Mouse (Mus musculus) lung, postnatal 0 days (tissue): ENCODE results near the gene Wfdc6b. TPM values are rescaled to one million over a fixed set of nuclear protein-coding genes. Genes with fewer than 3 reads are reported as not detected.

Experiments
- ATAC-seq: fragments of 200-750 bp; cut with Nextera tagmentation; 2 replicates; pipeline ENCODE4 v1.8.0; 2017; ENCODE audit warnings: moderate library complexity
- DNase-seq: peaks from one replicate; pipeline ENCODE4 v3.0.0-alpha.2; 2016; ENCODE audit warnings: low spot score
- H3K27ac ChIP-seq: fragments of 300-500 bp; sonication (generic); 2 replicates; pipeline ENCODE4 v1.5.1; 2014; ENCODE audit warnings: antibody characterized with exemption, mild to moderate bottlenecking, low read length, mixed read lengths
- H3K27me3 ChIP-seq: fragments of 300-500 bp; sonication (generic); replicated peaks from 2 replicates; pipeline ENCODE4 v1.6.1; 2014; ENCODE audit warnings: low read length, mixed read lengths; ENCODE audit not compliant: insufficient read depth
- H3K36me3 ChIP-seq: fragments of 300-500 bp; sonication (generic); 2 replicates; pipeline ENCODE4 v1.6.1; 2014; ENCODE audit warnings: low read length, mixed read lengths; ENCODE audit not compliant: insufficient read depth
- H3K4me1 ChIP-seq: fragments of 300-500 bp; sonication (generic); 2 replicates; pipeline ENCODE4 v1.6.1; 2014; ENCODE audit warnings: antibody characterized with exemption, low read depth, low read length, mixed read lengths; ENCODE audit not compliant: insufficient read depth
- H3K4me2 ChIP-seq: fragments of 300-500 bp; sonication (generic); replicated peaks from 2 replicates; pipeline ENCODE4 v1.6.1; 2014; ENCODE audit warnings: low read depth, mild to moderate bottlenecking, low read length, moderate library complexity, mixed read lengths
- H3K4me3 ChIP-seq: fragments of 300-500 bp; sonication (generic); 2 replicates; pipeline ENCODE4 v1.5.1; 2014; ENCODE audit warnings: low read depth, low read length
- H3K9ac ChIP-seq: fragments of 300-500 bp; sonication (generic); replicated peaks from 2 replicates; pipeline ENCODE4 v1.6.1; 2014; ENCODE audit warnings: low read depth, mild to moderate bottlenecking
- H3K9me3 ChIP-seq: fragments of 300-500 bp; sonication (generic); 2 replicates; pipeline ENCODE4 v1.6.1; 2016; ENCODE audit warnings: low read length, mixed read lengths
- CTCF ChIP-seq: IDR thresholded peaks from 2 replicates; pipeline ENCODE4 v1.5.1; 2016; ENCODE audit warnings: antibody characterized with exemption, mild to moderate bottlenecking
- EP300 ChIP-seq: IDR thresholded peaks from 2 replicates; pipeline ENCODE4 v1.6.1; 2016; ENCODE audit warnings: antibody characterized with exemption, mild to moderate bottlenecking, control low read depth
- WGBS: fragments of 180-500 bp; shearing (Covaris S2); extraction: QIAGEN DNeasy Blood & Tissue Kit; methylation state at CpG from one replicate; pipeline ENCODE4 v1.1.7; 2014; 5-methylcytosine and 5-hydroxymethylcytosine counted together
- polyA plus RNA-seq: library from polyadenylated mRNA; unstranded; fragments of >200 nt; fragmentation: Nextera tagmentation; extraction: Ambion mirVana; gene quantifications from 2 replicates; pipeline ENCODE4 v1.2.1, GENCODE M21; 2015

Gene Wfdc6b
- polyA plus RNA-seq, 1 experiment from 2014 or later, result 1.3 TPM

GRCm38 (mm10) chr2:164619050-164619449 is 5.7 kb downstream of the Wfdc6b start:
- DNase-seq (peak; percentile 15), ATAC-seq (peak; percentile 62)
- H3K4me2 ChIP-seq, result no peak overlapping the region
- H3K27me3 ChIP-seq, result no peaks in the 10 kb centered on the region
- H3K27ac ChIP-seq, result no peak overlapping the region
- H3K4me1 ChIP-seq, result no peaks in the 10 kb centered on the region
- H3K9me3 ChIP-seq, result no peaks in the 10 kb centered on the region
- no peaks in the 10 kb centered on the region for H3K36me3 ChIP-seq
- 46% methylated on average over 5 of the region's 5 CpGs for WGBS
- no peak overlapping the region for H3K4me3 ChIP-seq
- TF ChIP-seq CTCF (no peak), EP300 (no peak)
- no peak overlapping the region for H3K9ac ChIP-seq

- no peak overlapping the region for H3K4me3 ChIP-seq
- no peaks in the 10 kb centered on the region for H3K36me3 ChIP-seq
- H3K27ac ChIP-seq, result no peak overlapping the region
- 77% methylated on average over 4 of the region's 4 CpGs for WGBS
- no peaks in the 10 kb centered on the region for H3K4me1 ChIP-seq
- TF ChIP-seq EP300 (no peak), CTCF (0 out of 2 replicates have a peak, but pooled peaks have one; percentile 14)
- no peaks in the 10 kb centered on the region for H3K27me3 ChIP-seq
- no peaks in the 10 kb centered on the region for H3K9me3 ChIP-seq
- DNase-seq (no peak), ATAC-seq (no peak)
- no peak overlapping the region for H3K9ac ChIP-seq
- no peak overlapping the region for H3K4me2 ChIP-seq
Observed at GRCm38 (mm10) chr2:164621775-164622174, 8.5 kb downstream of the Wfdc6b start.

GRCm38 (mm10) chr2:164635266-164635665 is 21.9 kb downstream of the Wfdc6b start:
- H3K27ac ChIP-seq, result no peak overlapping the region
- no peak overlapping the region for H3K4me2 ChIP-seq
- no peaks in the 10 kb centered on the region for H3K36me3 ChIP-seq
- no peaks in the 10 kb centered on the region for H3K4me1 ChIP-seq
- H3K27me3 ChIP-seq, result no peaks in the 10 kb centered on the region
- no peak overlapping the region for H3K9ac ChIP-seq
- DNase-seq, result no peak
- WGBS, result 69% methylated on average over 9 of the region's 9 CpGs
- no peak overlapping the region for H3K4me3 ChIP-seq
- TF ChIP-seq CTCF (peak; percentile 43), EP300 (no peak)
- H3K9me3 ChIP-seq, result no peaks in the 10 kb centered on the region
- no peak for ATAC-seq

DNA sequence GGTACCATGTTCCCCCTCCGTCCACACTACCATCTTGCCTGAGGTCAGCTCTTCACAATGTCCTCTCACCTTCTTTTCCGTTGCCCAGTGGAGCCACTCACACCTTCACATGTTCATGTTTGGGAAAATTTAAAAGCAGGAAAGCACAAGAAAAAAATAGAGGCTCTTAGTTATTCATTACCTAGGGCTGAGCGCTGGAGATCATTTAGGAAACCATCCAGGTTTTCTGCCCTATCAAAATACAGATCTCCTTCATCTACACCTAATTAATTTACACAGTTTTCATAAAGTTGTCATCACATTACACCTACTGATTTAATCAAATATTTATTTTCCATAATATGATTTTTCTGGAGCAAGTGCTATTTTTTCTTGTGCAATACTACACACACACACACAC is 25.4 kb downstream of the Wfdc6b start, which contains the start of gene Wfdc16:
Gene Wfdc16 (minus strand): TSS at position 101 of the 400 bp plus-strand sequence.
- no peak for ATAC-seq
- WGBS, result 69% methylated on average over 3 of the region's 3 CpGs
- H3K27me3 ChIP-seq, result no peaks in the 10 kb centered on the region
- no peak within 1 kb of the TSS for H3K4me3 ChIP-seq
- TF ChIP-seq CTCF (no peak), EP300 (no peak)
- no peak within 1 kb of the TSS for H3K4me2 ChIP-seq
- no peaks in the 10 kb centered on the region for H3K4me1 ChIP-seq
- H3K9ac ChIP-seq, result no peak within 1 kb of the TSS
- no peaks in the 10 kb centered on the region for H3K36me3 ChIP-seq
- no peaks in the 10 kb centered on the region for H3K9me3 ChIP-seq
- H3K27ac ChIP-seq, result no peak within 1 kb of the TSS
- no peak for DNase-seq

DNA sequence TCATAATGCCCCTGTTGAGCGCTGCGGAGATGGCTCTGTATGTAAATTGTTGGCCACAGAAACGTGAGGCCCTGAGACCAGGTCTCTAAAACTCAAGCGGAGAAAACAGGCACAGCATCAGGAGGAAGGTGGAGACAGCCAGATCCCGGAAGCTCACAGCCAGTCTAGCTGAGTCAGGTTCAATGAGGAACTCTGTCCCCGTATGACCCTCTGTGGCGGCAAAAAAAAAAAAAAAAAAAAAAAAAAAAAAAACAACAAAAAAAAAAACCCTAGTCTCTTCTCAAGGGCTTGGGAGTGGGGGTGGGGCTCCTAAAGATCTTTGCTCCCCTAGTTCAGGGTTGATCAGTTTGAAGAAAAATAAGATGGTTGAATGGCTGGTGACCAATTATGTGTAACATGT is 27.8 kb downstream of the Wfdc6b start:
- H3K27me3 ChIP-seq, result no peaks in the 10 kb centered on the region
- peak; percentile 13 for DNase-seq
- no peaks in the 10 kb centered on the region for H3K36me3 ChIP-seq
- 64% methylated on average over 7 of the region's 7 CpGs for WGBS
- H3K4me2 ChIP-seq, result no peak overlapping the region
- no peak overlapping the region for H3K9ac ChIP-seq
- no peak overlapping the region for H3K4me3 ChIP-seq
- no peak for ATAC-seq
- no peak overlapping the region for H3K27ac ChIP-seq
- TF ChIP-seq CTCF (no peak), EP300 (no peak)
- no peaks in the 10 kb centered on the region for H3K9me3 ChIP-seq
- no peaks in the 10 kb centered on the region for H3K4me1 ChIP-seq

GRCm38 (mm10) chr2:164641881-164642673 is 28.8 kb downstream of the Wfdc6b start:
- no peaks in the 10 kb centered on the region for H3K9me3 ChIP-seq
- no peak overlapping the region for H3K27ac ChIP-seq
- H3K4me1 ChIP-seq, result no peaks in the 10 kb centered on the region
- no peaks in the 10 kb centered on the region for H3K27me3 ChIP-seq
- H3K9ac ChIP-seq, result no peak overlapping the region
- no peak overlapping the region for H3K4me3 ChIP-seq
- no peak for TF ChIP-seq CTCF
- no peak for TF ChIP-seq EP300
- WGBS, result 54% methylated on average over 13 of the region's 13 CpGs
- H3K4me2 ChIP-seq, result no peak overlapping the region
- no peak for DNase-seq
- no peaks in the 10 kb centered on the region for H3K36me3 ChIP-seq
- no peak for ATAC-seq

DNA sequence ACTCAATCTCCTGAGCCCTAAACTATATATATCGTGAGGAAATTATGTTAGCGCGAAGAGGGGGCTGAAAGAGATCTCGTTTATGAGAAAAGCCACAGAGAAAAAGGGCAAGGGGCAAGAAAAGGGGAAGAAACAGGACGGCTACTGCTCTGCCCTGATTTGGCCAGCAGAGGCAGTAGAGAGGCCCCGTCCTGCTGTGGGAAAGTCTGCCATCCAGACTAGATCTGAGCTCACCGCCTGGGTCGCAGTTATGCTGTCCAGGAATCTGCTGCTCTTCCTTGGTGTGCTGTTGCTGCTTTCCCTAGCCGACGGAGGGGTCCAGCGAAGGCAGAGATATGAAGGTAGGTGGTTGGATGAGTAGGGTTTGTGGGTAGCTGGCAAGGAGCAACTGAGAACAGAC is 42.5 kb downstream of the Wfdc6b start, which contains the start of gene Wfdc10:
Gene Wfdc10 (plus strand): TSS at position 189 of the 400 bp plus-strand sequence.
- DNase-seq, result peak; percentile 59

More for the DNA sequence above, 42.5 kb downstream of the Wfdc6b start, which contains the start of gene Wfdc10:
- Histone ChIP-seq H3K27ac (no peak within 1 kb of the TSS), H3K27me3 (no peaks in the 10 kb centered on the region), H3K4me3 (no peak within 1 kb of the TSS), H3K4me2 (no peak within 1 kb of the TSS), H3K9ac (no peak within 1 kb of the TSS), H3K9me3 (no peaks in the 10 kb centered on the region), H3K36me3 (no peaks in the 10 kb centered on the region), H3K4me1 (no peaks in the 10 kb centered on the region)
- ATAC-seq, result no peak
- WGBS, result 12% methylated on average over 11 of the region's 11 CpGs
- TF ChIP-seq CTCF, result peak; percentile 86
- no peak for TF ChIP-seq EP300
